Mouse (Mus musculus) frontal cortex, postnatal 36 days (tissue): ENCODE measurements around the gene Gpr22.

Source experiments
- DNase-seq, 2 experiments: peaks; one replicate each; pipeline ENCODE4 v3.0.0; 2022; ENCODE audit warnings: low spot score in 2 of 2

Gpr22 gene

DNA sequence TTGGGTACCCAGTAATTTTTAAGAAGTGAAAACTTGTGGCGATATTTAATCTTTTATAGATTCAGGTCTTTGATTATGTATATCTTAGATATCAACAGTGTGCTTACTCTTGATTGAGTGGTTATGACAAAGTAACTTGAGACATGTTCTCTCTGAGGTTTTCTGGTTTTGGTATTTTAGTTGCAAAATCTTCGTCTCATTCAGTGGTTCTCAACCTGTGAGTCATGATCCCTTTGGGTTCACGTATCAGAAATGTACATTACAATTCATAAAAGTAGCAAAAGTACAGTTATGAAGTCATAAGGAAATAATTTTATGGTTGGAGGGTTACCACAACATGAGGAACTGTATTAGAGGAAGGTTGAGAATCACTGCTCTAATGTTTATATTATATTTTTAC lies 27.1 kb downstream of the Gpr22 start:
- no peak for DNase-seq

DNA sequence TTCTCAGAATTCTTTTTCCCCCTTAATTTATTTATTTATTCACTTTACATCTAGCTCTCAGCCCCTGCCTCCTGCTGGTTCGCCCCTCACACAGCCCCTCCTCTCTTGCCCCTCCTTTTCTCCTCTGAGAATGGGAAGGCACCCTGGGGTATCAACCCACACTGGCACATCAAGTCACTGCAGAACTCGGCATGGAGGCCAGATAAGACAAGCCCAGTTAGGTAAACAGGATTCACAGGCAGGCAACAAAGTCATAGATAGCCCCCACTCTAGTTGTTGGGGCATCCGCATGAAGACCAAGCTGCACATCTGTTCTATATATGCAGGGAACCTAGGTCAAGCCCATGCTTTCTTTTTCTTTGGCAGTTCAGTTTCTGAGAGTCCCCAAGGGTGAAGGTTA lies 46.6 kb downstream of the Gpr22 start:
- DNase-seq = no peak

DNA sequence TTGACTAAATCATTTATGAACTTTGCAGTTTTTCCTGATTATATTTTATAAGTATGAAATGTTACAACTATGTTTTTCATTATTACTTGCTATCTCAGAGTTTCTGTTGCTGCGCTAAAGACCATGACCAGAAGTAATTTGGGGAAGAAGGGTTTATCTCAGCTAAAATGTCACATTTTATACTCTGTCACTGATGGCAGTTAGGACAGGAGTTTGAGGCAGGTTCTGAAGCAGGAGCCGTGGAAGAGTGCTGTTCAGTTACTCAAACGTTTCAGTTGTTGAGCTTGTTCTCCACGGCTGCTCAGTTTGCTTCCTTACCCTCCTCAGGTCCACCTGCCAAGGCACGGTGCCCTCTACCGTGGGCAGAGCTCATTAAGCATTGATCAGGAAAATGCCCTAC lies 47.7 kb downstream of the Gpr22 start:
- DNase-seq = no peak
